Mouse (Mus musculus): Measurements from ENCODE around the gene Rnf4. TPM values are rescaled to one million over a fixed set of nuclear protein-coding genes. Genes with fewer than 3 reads are reported as not detected.

Gene Rnf4
- total and polyA plus RNA-seq, 2 experiments from 2014 or later, result 122 to 129 TPM

DNA sequence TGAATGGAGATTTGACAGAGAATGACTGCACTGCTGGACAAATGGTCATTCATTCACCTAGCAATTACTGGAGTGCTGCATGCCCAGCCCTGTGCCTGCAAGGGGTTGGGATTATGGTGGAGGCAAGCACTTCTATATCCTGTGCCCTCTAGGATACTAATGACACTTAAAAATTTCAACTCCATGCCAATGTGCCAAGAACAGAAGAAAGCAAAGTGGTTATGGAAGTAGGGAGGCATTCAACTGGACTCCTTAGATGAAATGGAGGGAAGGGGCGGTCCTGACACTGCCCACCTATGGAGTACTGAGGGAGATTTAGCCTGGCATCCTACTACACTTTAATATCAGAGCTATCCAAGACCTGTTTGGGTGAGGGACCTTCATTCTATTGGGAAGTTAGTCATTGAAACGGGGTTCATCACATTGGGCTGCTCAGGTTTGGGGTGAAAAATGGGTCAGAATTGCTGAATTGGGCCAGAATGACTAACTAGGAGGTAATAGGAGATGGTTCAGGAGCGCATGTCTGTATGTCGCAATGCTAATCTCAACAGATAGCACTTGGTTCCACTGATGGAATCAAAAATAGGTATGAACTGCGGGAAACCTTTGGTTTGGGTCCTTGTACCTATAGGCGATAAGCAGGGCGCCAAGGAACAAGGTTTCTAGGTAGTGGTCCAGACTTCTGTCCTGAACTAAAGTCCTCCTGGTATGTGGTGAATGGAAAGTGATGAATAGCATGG is 32.6 kb downstream of the Rnf4 start:
- Histone ChIP-seq H3K36me3 (ENCODE audit: insufficient read depth) (no peaks in the 10 kb centered on the region), H3K4me3 (ENCODE audit: low read depth, low read length) (peak overlapping the region; percentile 93), H3K4me1 (ENCODE audit: insufficient read depth) (peaks cover 7% of the 10 kb centered on the region; the same call in 1 of the 2 replicates), H3K27me3 (ENCODE audit: insufficient read depth, low read length) (no peaks in the 10 kb centered on the region), H3K9ac (peak overlapping the region; percentile 88), H3K9me3 (ENCODE audit: low read length) (no peaks in the 10 kb centered on the region), H3K4me2 (ENCODE audit: low read depth) (peak overlapping the region; percentile 77), H3K27ac (ENCODE audit: low read depth, low read length) (peak overlapping the region; percentile 85)
- no peak for TF ChIP-seq CTCF (IDR thresholded peaks at IDR 0.05; ENCODE audit: low read depth)
- ATAC-seq (no peak), DNase-seq (no peak)
- 72% methylated on average over 7 of the region's 7 CpGs for WGBS

DNA sequence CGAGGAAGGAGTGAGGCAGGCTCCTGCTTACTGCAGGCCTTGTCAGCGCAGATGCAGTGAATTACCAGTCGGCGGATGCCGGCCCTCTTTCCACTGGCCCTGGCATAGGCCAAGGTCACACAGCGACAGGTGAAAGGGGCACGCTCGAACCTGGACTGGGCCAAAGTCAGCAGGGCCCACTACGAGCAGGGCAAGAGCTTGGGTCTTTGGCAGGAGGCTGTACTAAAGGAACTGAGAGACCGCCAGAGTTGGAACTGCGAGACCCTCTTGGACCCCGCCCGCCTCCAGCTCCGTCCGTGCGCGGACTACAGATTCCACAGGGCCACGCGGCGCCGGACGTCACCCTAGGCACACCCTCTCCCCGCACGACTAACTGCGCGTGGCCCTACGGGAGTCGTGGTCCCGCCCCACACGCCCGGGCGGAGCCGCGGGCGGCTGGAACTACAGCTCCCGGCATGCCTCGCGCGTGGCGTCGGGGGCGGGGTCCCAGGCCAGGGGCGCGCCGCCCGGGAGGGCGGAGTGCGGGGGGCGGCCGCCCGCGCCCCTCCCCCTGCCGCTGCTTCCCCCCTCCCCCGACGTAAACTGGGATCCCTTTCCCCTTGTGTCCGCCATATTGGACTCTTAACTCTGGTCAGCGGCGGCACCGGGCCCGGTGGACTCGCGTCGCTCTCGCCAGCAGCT is 33.4 kb downstream of the Rnf4 start, which contains the start of gene Fam193a:
TSS of gene Fam193a (plus strand) at position 593 of the 681 bp plus-strand sequence.
- DNase-seq, result peak; percentile 99
- peak within 1 kb of the TSS; percentile 93 for H3K4me3 ChIP-seq (ENCODE audit: low read depth, low read length)
- H3K27me3 ChIP-seq (ENCODE audit: insufficient read depth, low read length), result no peaks in the 10 kb centered on the region
- under 1% methylated on average over 49 of the region's 64 CpGs for WGBS
- H3K36me3 ChIP-seq (ENCODE audit: insufficient read depth), result no peaks in the 10 kb centered on the region
- no peak for TF ChIP-seq CTCF (IDR thresholded peaks at IDR 0.05; ENCODE audit: low read depth)
- H3K4me2 ChIP-seq (ENCODE audit: low read depth), result peak within 1 kb of the TSS; percentile 77
- peak within 1 kb of the TSS; percentile 88 for H3K9ac ChIP-seq
- H3K27ac ChIP-seq (ENCODE audit: low read depth, low read length), result peak within 1 kb of the TSS; percentile 93
- ATAC-seq, result peak; percentile 100
- peaks cover 7% of the 10 kb centered on the region; the same call in 1 of the 2 replicates for H3K4me1 ChIP-seq (ENCODE audit: insufficient read depth)
- no peaks in the 10 kb centered on the region for H3K9me3 ChIP-seq (ENCODE audit: low read length)

DNA sequence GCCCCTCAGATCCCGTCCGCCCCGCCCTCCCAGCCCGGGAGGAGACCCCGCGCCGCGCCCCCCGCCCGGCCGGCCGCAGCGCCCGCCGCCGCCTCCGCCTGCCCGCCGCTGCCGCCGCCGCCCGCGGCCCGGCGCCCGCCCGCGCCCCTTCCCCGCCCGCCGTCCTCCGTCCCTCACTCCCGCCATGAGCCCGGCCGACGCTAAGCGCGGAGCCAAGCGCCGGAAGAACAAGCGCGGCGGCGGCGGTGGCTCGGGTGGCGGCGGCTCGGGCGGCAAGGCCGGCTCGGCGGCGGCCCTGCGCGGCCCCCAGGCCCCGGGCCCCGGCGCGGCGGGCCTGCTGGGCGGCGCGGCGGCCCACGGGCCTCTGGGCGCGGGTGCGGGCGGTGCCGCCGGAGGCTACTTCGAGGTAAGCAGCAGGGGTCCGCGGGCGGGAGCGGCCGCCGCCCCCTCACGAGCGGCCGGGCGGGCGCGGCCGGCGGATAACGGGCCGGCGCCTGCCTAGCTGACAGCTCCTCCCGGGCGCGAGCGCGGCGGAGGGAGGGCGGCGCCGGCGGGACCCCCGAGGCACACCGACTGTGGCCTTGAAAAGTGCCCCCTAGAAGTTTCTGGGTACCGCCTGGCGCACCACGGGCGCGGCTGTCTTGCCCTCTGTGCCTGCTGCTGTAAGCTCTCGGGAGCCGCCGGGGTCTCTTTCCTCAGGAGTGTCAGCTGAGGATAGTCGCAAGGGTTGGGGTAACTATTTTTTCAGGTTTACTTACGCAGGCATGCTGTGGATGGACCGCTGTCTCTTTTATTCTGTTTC is 34.1 kb downstream of the Rnf4 start:
- DNase-seq (peak; percentile 38), ATAC-seq (no peak; the same call in 1 of the 2 replicates)
- Histone ChIP-seq H3K27ac (ENCODE audit: low read depth, low read length) (peak overlapping the region; percentile 93), H3K4me3 (ENCODE audit: low read depth, low read length) (peak overlapping the region; percentile 93), H3K36me3 (ENCODE audit: insufficient read depth) (no peaks in the 10 kb centered on the region), H3K27me3 (ENCODE audit: insufficient read depth, low read length) (no peaks in the 10 kb centered on the region), H3K4me1 (ENCODE audit: insufficient read depth) (peaks cover 7% of the 10 kb centered on the region; the same call in 1 of the 2 replicates), H3K9me3 (ENCODE audit: low read length) (no peaks in the 10 kb centered on the region), H3K4me2 (ENCODE audit: low read depth) (peak overlapping the region; percentile 51), H3K9ac (peak overlapping the region; percentile 88)
- no peak for TF ChIP-seq CTCF (IDR thresholded peaks at IDR 0.05; ENCODE audit: low read depth)
- 0% methylated on average over 48 of the region's 114 CpGs for WGBS

DNA sequence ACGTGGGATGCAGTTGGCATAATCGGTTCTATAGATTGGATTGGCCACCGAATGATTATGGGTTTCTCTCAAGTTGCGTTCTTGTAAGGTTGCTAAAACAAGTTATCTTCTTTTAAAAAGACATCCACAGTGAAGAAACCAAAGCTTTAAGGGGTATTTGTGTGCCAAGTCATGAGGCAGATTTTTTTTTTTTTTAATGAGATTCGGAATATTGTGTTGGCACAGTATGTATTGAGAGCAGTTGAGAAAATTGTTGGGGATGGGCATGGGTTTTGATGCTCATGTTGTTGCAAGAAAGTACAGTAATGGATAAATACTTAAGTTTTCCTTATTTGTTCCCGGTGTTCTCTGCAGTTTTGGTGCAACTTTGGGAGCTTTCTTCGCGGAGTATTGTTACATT is 34.8 kb downstream of the Rnf4 start:
- peak overlapping the region; percentile 88; the same call in 1 of the 2 replicates for H3K9ac ChIP-seq
- ATAC-seq (no peak), DNase-seq (no peak)
- peaks cover 7% of the 10 kb centered on the region; the same call in 1 of the 2 replicates for H3K4me1 ChIP-seq (ENCODE audit: insufficient read depth)
- no peak for TF ChIP-seq CTCF (IDR thresholded peaks at IDR 0.05; ENCODE audit: low read depth)
- no peaks in the 10 kb centered on the region for H3K36me3 ChIP-seq (ENCODE audit: insufficient read depth)
- H3K4me3 ChIP-seq (ENCODE audit: low read depth, low read length), result peak overlapping the region; percentile 93
- H3K4me2 ChIP-seq (ENCODE audit: low read depth), result peak overlapping the region; percentile 51
- 19% methylated on average over 8 of the region's 8 CpGs for WGBS
- H3K27ac ChIP-seq (ENCODE audit: low read depth, low read length), result no peak overlapping the region
- H3K27me3 ChIP-seq (ENCODE audit: insufficient read depth, low read length), result no peaks in the 10 kb centered on the region
- no peaks in the 10 kb centered on the region for H3K9me3 ChIP-seq (ENCODE audit: low read length)

DNA sequence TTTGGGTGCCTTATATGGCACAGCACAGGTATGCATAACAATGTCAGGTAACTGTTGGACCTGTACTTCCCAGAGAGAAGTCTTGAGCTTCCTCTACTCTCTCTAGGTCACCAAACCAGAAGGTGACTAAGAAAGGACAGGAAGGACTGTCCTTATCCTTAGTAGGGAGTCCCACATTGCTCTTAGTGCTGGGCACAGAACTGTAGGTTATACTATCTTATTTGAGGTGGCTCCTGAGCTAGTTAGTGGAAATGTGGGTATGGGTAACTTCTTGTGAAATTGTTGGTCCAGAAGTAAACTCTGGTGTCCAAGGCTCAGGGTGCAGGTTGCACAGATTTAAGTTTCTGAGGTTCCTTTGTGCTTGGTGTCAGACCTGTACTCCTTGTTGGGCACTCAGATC is 36.1 kb downstream of the Rnf4 start:
- no peaks in the 10 kb centered on the region for H3K27me3 ChIP-seq (ENCODE audit: insufficient read depth, low read length)
- DNase-seq (no peak), ATAC-seq (no peak)
- H3K9me3 ChIP-seq (ENCODE audit: low read length), result no peaks in the 10 kb centered on the region
- no peak overlapping the region for H3K27ac ChIP-seq (ENCODE audit: low read depth, low read length)
- H3K9ac ChIP-seq, result no peak overlapping the region
- H3K36me3 ChIP-seq (ENCODE audit: insufficient read depth), result no peaks in the 10 kb centered on the region
- peaks cover 7% of the 10 kb centered on the region; the same call in 1 of the 2 replicates for H3K4me1 ChIP-seq (ENCODE audit: insufficient read depth)
- H3K4me3 ChIP-seq (ENCODE audit: low read depth, low read length), result no peak overlapping the region
- H3K4me2 ChIP-seq (ENCODE audit: low read depth), result no peak overlapping the region
- no peak for TF ChIP-seq CTCF (IDR thresholded peaks at IDR 0.05; ENCODE audit: low read depth)

DNA sequence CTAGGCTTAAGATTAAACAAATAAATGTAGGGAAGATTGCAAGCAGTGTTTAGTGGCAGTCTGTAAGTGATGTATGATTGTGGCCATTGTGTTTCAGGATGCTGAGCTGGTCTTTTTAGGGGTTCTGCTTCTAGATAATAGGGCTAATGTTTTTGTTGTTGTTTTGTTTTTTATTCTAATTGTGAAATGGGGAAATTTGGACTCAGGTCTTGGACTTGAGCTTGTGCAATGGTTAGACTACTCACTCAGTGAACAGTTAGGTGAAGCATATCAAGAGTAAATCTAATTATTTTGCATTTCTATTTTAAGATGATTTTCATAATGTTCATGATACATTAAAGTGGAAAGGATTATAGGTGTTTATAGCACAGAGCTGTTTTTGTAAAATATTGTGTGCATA is 36.5 kb downstream of the Rnf4 start:
- H3K4me2 ChIP-seq (ENCODE audit: low read depth), result no peak overlapping the region

More for the DNA sequence above, 36.5 kb downstream of the Rnf4 start:
- no peaks in the 10 kb centered on the region for H3K9me3 ChIP-seq (ENCODE audit: low read length)
- no peak overlapping the region for H3K9ac ChIP-seq
- no peaks in the 10 kb centered on the region for H3K36me3 ChIP-seq (ENCODE audit: insufficient read depth)
- H3K27ac ChIP-seq (ENCODE audit: low read depth, low read length), result no peak overlapping the region
- H3K4me1 ChIP-seq (ENCODE audit: insufficient read depth), result peaks cover 7% of the 10 kb centered on the region; the same call in 1 of the 2 replicates
- DNase-seq (no peak), ATAC-seq (no peak)
- no peaks in the 10 kb centered on the region for H3K27me3 ChIP-seq (ENCODE audit: insufficient read depth, low read length)
- no peak for TF ChIP-seq CTCF (IDR thresholded peaks at IDR 0.05; ENCODE audit: low read depth)
- H3K4me3 ChIP-seq (ENCODE audit: low read depth, low read length), result no peak overlapping the region

All from forebrain, postnatal 0 days (tissue).